Mouse (Mus musculus): Measurements from ENCODE around the gene Eng. TPM values are rescaled to one million over a fixed set of nuclear protein-coding genes. Genes with fewer than 3 reads are reported as not detected.

Gene Eng
- polyA plus RNA-seq, 1 experiment from 2014 or later, result 113 TPM

DNA sequence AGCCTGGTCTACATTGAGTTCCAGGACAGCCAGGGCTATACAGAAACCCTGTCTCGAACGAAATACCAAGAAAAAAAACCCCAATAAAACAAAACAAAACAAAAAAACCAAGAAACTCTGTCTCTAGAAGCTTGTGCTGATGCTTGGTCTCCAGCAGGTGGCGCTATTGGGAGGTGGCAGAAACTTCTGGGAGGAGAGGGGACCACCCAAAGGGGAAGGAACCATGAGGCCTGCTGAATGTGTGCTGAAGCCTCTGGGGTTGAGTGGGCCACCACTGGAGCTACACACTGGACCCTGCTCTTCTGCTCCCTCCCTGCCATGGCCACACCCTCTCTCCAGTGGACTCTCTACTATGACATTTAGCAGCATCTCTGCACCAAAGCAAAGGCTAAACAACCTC lies 62.2 kb downstream of the Eng start:
- ATAC-seq (replicated peaks; ENCODE audit: insufficient number of reproducible peaks, low FRiP score, low TSS enrichment), result no peak
- Histone ChIP-seq H3K36me3 (ENCODE audit: control insufficient read depth, insufficient read depth, low read length) (peaks cover 44% of the 10 kb centered on the region), H3K27ac (ENCODE audit: low read depth, low read length) (no peak overlapping the region)

DNA sequence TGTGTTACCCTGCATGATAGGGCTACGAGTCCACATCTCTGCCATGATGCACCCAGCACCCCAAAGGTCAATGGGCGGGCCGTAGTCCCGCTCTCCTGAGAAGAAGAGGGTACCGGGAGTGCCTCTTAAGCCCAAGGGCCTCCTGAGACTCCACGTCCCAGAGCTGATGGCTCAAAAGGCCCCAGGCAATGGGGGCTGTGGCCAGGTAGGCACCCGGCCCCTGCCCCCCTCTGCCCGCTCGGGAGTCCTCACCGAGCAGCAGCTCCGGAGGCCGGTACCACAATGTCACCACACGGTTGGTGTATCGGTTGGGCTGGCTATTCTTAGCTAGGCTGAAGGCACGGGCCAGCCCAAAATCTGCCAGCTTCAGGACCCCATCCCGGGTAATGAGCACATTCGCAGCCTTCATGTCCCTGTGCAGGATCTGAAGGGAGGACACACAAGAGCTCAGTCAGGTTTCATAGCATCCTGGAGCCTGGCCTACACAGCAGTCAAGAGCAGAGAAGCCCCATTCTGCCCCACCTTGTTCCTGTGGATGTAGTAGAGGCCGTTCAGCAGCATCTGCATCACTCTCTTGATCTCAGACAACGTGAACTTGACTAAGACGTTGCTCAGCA lies 63.2 kb downstream of the Eng start:
- H3K4me1 ChIP-seq (ENCODE audit: control insufficient read depth, insufficient read depth, low read length), result peaks cover 16% of the 10 kb centered on the region
- no peak overlapping the region for H3K4me2 ChIP-seq
- H3K36me3 ChIP-seq (ENCODE audit: control insufficient read depth, insufficient read depth, low read length), result peaks cover 40% of the 10 kb centered on the region
- no peak overlapping the region for H3K9ac ChIP-seq (ENCODE audit: low read depth, low read length)
- WGBS (ENCODE audit: insufficient replicate concordance), result 88% methylated on average over 20 of the region's 20 CpGs
- H3K27me3 ChIP-seq (ENCODE audit: control insufficient read depth, insufficient read depth, low read length), result no peaks in the 10 kb centered on the region
- ATAC-seq (replicated peaks; ENCODE audit: insufficient number of reproducible peaks, low FRiP score, low TSS enrichment), result no peak
- no peak overlapping the region for H3K4me3 ChIP-seq (ENCODE audit: low read depth, low read length)
- H3K27ac ChIP-seq (ENCODE audit: low read depth, low read length), result no peak overlapping the region
- H3K9me3 ChIP-seq (replicated peaks; ENCODE audit: control insufficient read depth, low read length), result no peaks in the 10 kb centered on the region

More for the DNA sequence above, 62.2 kb downstream of the Eng start:
- Histone ChIP-seq H3K4me1 (ENCODE audit: control insufficient read depth, insufficient read depth, low read length) (peaks cover 8% of the 10 kb centered on the region), H3K4me2 (no peak overlapping the region), H3K9me3 (replicated peaks; ENCODE audit: control insufficient read depth, low read length) (no peaks in the 10 kb centered on the region), H3K4me3 (ENCODE audit: low read depth, low read length) (no peak overlapping the region), H3K9ac (ENCODE audit: low read depth, low read length) (no peak overlapping the region), H3K27me3 (ENCODE audit: control insufficient read depth, insufficient read depth, low read length) (no peaks in the 10 kb centered on the region)
- WGBS (ENCODE audit: insufficient replicate concordance), result 52% methylated on average over 3 of the region's 3 CpGs

DNA sequence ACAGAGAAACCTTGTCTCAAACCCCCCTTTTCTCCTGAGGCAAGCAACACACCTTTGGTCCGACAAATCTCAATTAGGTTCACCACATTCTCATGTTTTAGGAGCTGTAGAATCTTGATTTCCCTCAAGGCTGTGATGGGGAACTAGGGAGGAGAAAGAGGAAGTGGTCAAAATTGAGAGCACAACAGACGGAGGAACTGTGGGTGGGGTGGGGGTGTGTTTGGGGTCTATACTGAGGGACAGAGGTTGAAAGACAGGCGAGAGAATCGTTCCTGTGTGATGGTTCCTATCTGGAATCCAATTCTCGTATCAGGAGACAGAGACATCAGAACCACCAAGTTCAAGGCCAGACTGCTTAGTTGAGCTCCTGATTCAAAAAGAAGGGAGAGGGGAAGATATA lies 64.0 kb downstream of the Eng start:
- peaks cover 22% of the 10 kb centered on the region for H3K4me1 ChIP-seq (ENCODE audit: control insufficient read depth, insufficient read depth, low read length)
- H3K27ac ChIP-seq (ENCODE audit: low read depth, low read length), result no peak overlapping the region
- H3K4me2 ChIP-seq, result no peak overlapping the region
- H3K27me3 ChIP-seq (ENCODE audit: control insufficient read depth, insufficient read depth, low read length), result no peaks in the 10 kb centered on the region
- no peak overlapping the region for H3K4me3 ChIP-seq (ENCODE audit: low read depth, low read length)
- ATAC-seq (replicated peaks; ENCODE audit: insufficient number of reproducible peaks, low FRiP score, low TSS enrichment), result no peak
- peaks cover 36% of the 10 kb centered on the region for H3K36me3 ChIP-seq (ENCODE audit: control insufficient read depth, insufficient read depth, low read length)
- no peaks in the 10 kb centered on the region for H3K9me3 ChIP-seq (replicated peaks; ENCODE audit: control insufficient read depth, low read length)
- H3K9ac ChIP-seq (ENCODE audit: low read depth, low read length), result no peak overlapping the region
- 88% methylated on average over 5 of the region's 5 CpGs for WGBS (ENCODE audit: insufficient replicate concordance)

DNA sequence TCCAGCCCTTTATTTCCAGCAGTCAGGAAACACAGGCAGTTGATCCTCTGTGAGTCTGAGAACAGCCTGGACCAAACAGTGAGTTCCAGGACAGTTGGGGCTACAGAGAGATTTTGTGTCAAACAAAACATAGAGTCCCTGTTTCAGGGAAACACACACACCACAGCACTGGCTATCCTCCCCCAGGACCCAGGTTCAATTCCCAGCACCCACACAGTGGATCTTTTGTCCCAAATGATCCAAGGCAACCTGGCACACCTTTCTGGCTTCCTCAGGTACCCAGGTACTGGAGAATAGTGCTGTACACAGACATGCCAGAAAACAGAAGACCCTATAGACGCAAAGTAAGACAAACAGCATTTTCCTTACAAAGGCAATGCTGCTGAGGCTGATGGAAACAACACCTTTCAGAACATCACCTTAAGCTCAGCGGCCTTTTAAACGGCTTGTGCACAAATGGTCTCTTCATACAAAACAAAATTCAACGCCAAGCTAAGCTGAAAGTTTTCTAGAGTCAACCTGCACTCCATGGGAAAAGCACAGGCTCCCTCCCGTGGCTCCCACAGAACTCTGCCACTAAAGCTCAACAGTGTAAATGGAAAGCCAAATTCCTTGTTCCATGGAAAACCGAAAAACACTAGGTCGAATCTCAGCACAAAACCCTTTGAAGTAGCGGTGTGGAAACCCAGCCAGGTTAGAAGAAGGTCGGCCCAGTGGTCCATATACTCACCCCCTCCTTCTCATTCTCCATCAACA lies 65.1 kb downstream of the Eng start:
- Histone ChIP-seq H3K36me3 (ENCODE audit: control insufficient read depth, insufficient read depth, low read length) (peaks cover 25% of the 10 kb centered on the region), H3K4me3 (ENCODE audit: low read depth, low read length) (peak overlapping the region; percentile 90)
- 24% methylated on average over 9 of the region's 9 CpGs for WGBS (ENCODE audit: insufficient replicate concordance)

DNA sequence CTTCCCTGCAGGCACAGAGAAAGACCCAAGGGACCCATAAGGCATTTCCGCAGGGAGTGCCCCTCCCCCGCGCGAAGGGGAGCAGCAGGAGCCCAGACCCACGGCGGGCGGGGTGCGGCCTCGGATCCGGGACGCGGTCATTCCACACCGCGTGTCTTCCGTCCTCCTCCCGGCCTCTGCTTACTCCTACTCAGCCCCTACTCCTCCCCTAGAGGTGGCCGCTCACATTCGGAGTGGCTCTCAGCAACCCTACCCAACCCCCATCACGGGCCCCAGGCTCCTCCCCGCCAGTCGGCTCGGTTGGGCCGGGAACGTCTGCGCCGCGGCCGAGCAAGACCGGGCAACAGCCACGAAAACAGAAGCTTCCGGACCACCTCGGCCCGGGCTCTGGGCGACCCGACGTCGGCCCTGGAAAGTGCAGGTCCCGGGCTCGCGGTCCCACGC lies 65.7 kb downstream of the Eng start:
- peak overlapping the region; percentile 90 for H3K4me3 ChIP-seq (ENCODE audit: low read depth, low read length)
- H3K27me3 ChIP-seq (ENCODE audit: control insufficient read depth, insufficient read depth, low read length), result no peaks in the 10 kb centered on the region
- peak overlapping the region; percentile 83 for H3K9ac ChIP-seq (ENCODE audit: low read depth, low read length)
- peaks cover 22% of the 10 kb centered on the region for H3K4me1 ChIP-seq (ENCODE audit: control insufficient read depth, insufficient read depth, low read length)
- peaks cover 20% of the 10 kb centered on the region for H3K36me3 ChIP-seq (ENCODE audit: control insufficient read depth, insufficient read depth, low read length)
- ATAC-seq (replicated peaks; ENCODE audit: insufficient number of reproducible peaks, low FRiP score, low TSS enrichment), result peak; percentile 69
- peak overlapping the region; percentile 89 for H3K4me2 ChIP-seq
- H3K9me3 ChIP-seq (replicated peaks; ENCODE audit: control insufficient read depth, low read length), result no peaks in the 10 kb centered on the region
- WGBS (ENCODE audit: insufficient replicate concordance), result 0% methylated on average over 41 of the region's 41 CpGs
- H3K27ac ChIP-seq (ENCODE audit: low read depth, low read length), result peak overlapping the region; percentile 98

More for the DNA sequence above, 65.1 kb downstream of the Eng start:
- H3K9me3 ChIP-seq (replicated peaks; ENCODE audit: control insufficient read depth, low read length), result no peaks in the 10 kb centered on the region
- H3K4me2 ChIP-seq, result peak overlapping the region; percentile 89
- H3K27ac ChIP-seq (ENCODE audit: low read depth, low read length), result peak overlapping the region; percentile 98
- H3K9ac ChIP-seq (ENCODE audit: low read depth, low read length), result peak overlapping the region; percentile 83
- H3K4me1 ChIP-seq (ENCODE audit: control insufficient read depth, insufficient read depth, low read length), result peaks cover 22% of the 10 kb centered on the region
- no peak for ATAC-seq (replicated peaks; ENCODE audit: insufficient number of reproducible peaks, low FRiP score, low TSS enrichment)
- H3K27me3 ChIP-seq (ENCODE audit: control insufficient read depth, insufficient read depth, low read length), result no peaks in the 10 kb centered on the region

DNA sequence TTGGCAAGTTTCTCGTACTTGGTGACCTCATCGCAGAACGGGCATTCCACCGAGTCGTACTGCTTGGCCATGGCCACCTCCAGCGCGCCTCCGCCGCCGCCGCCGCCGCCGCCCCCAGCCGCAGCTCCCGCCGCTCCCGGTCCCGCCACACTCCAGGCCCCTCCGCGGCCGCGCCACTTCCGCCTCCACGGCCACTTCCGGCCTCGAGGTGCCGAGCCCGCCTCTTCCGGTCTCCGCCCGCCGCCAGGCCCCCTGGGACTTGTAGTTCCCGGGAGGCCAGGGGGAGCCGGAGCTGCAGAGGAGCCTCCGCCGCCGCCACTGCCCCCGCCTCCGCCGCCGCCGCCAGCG lies 66.2 kb downstream of the Eng start:
- WGBS (ENCODE audit: insufficient replicate concordance), result 1% methylated on average over 19 of the region's 44 CpGs
- Histone ChIP-seq H3K4me3 (ENCODE audit: low read depth, low read length) (peak overlapping the region; percentile 90), H3K36me3 (ENCODE audit: control insufficient read depth, insufficient read depth, low read length) (peaks cover 18% of the 10 kb centered on the region), H3K9me3 (replicated peaks; ENCODE audit: control insufficient read depth, low read length) (no peaks in the 10 kb centered on the region), H3K4me1 (ENCODE audit: control insufficient read depth, insufficient read depth, low read length) (peaks cover 22% of the 10 kb centered on the region), H3K27ac (ENCODE audit: low read depth, low read length) (peak overlapping the region; percentile 98), H3K9ac (ENCODE audit: low read depth, low read length) (peak overlapping the region; percentile 83), H3K4me2 (peak overlapping the region; percentile 89), H3K27me3 (ENCODE audit: control insufficient read depth, insufficient read depth, low read length) (no peaks in the 10 kb centered on the region)
- peak; percentile 90 for ATAC-seq (replicated peaks; ENCODE audit: insufficient number of reproducible peaks, low FRiP score, low TSS enrichment)

DNA sequence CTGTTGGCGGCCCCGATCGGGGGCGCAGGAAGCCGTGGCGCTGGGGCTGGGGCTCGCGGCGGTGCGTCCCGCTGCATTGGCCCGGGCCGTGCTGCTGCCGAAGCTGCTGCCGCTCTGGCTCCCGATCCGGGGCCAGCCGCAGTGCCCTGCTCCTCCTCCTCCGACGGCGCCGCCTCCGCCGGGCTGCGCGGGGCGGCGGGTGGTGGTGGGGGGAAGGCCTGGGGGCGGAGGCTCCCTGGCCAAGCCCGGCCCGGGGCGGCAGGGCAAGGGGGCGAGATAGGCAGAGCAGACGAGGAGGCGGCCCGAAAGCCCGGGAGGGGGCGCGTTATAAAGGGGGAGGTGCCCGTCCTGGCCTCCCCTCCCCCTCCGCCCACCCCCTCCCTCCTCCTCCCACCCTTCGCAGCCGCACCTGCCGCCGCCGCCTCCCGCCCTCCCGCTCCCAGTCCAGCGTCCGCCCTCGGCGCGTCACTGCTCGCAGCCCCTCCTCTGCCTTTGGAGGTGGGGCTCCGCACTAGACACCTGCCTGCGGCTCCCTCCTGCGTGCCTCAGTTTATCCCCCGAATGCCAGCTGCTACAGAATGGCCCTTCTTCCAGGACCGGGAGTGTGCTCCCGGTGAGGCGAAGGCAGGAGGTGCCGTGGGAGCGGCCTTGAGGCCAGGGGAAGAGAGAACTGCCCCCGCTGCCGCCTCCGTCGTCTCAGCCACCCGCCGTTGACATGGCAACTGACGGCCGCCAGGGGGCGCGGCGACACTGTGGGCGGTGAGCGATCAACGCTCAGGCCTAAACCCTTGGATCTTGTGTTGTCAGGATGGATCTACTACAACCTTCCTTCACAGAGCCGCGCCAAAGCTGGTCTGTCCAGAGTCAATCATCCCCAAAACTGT lies 66.8 kb downstream of the Eng start, which contains the start of gene Cdk9:
Cdk9 (minus strand) TSS at position 143 of the 884 bp plus-strand sequence.
- peaks cover 22% of the 10 kb centered on the region for H3K4me1 ChIP-seq (ENCODE audit: control insufficient read depth, insufficient read depth, low read length)
- no peaks in the 10 kb centered on the region for H3K9me3 ChIP-seq (replicated peaks; ENCODE audit: control insufficient read depth, low read length)
- no peaks in the 10 kb centered on the region for H3K27me3 ChIP-seq (ENCODE audit: control insufficient read depth, insufficient read depth, low read length)
- peak within 1 kb of the TSS; percentile 83 for H3K9ac ChIP-seq (ENCODE audit: low read depth, low read length)
- H3K27ac ChIP-seq (ENCODE audit: low read depth, low read length), result peak within 1 kb of the TSS; percentile 98
- peak within 1 kb of the TSS; percentile 90 for H3K4me3 ChIP-seq (ENCODE audit: low read depth, low read length)
- peak within 1 kb of the TSS; percentile 89 for H3K4me2 ChIP-seq
- peak; percentile 83 for ATAC-seq (replicated peaks; ENCODE audit: insufficient number of reproducible peaks, low FRiP score, low TSS enrichment)
- H3K36me3 ChIP-seq (ENCODE audit: control insufficient read depth, insufficient read depth, low read length), result peaks cover 15% of the 10 kb centered on the region
- 0% methylated on average over 41 of the region's 79 CpGs for WGBS (ENCODE audit: insufficient replicate concordance)
